Mouse (Mus musculus) kidney, postnatal 0 days (tissue): ENCODE measurements at regions not wholly inside any gene's neighbourhood (a gene's known extent, or its start where the extent isn't known, plus 50 kb on each side); places are given as distances from the start of the nearest gene placed in this dataset.

Experiments used
- ATAC-seq: fragments of 200-750 bp; cut with Nextera tagmentation; replicated peaks from 2 replicates; pipeline ENCODE4 v1.8.0; 2017; ENCODE audit warnings: low read depth, moderate number of reproducible peaks, moderate TSS enrichment, moderate library complexity; ENCODE audit not compliant: low FRiP score
- DNase-seq: peaks from one replicate; pipeline ENCODE4 v3.0.0-alpha.2; 2016; ENCODE audit warnings: low spot score
- H3K27ac ChIP-seq: fragments of 300-500 bp; sonication (generic); 2 replicates; pipeline ENCODE4 v1.5.1; 2014; ENCODE audit warnings: mild to moderate bottlenecking
- H3K27me3 ChIP-seq: fragments of 300-500 bp; sonication (generic); 2 replicates; pipeline ENCODE4 v1.6.1; 2014; ENCODE audit warnings: low read length, mixed read lengths; ENCODE audit not compliant: insufficient read depth
- H3K36me3 ChIP-seq: fragments of 300-500 bp; sonication (generic); 2 replicates; pipeline ENCODE4 v1.6.1; 2014; ENCODE audit warnings: low read length, mixed read lengths; ENCODE audit not compliant: insufficient read depth
- H3K4me1 ChIP-seq: fragments of 300-500 bp; sonication (generic); replicated peaks from 2 replicates; pipeline ENCODE4 v1.6.1; 2014; ENCODE audit warnings: antibody characterized with exemption, low read length, mixed read lengths; ENCODE audit not compliant: insufficient read depth
- H3K4me2 ChIP-seq: fragments of 300-500 bp; sonication (generic); 2 replicates; pipeline ENCODE4 v1.6.1; 2014; ENCODE audit warnings: mild to moderate bottlenecking, low read length, moderate library complexity, mixed read lengths
- H3K4me3 ChIP-seq: fragments of 300-500 bp; sonication (generic); replicated peaks from 2 replicates; pipeline ENCODE4 v1.5.1; 2014; ENCODE audit warnings: low read depth, low read length
- H3K9ac ChIP-seq: fragments of 300-500 bp; sonication (generic); 2 replicates; pipeline ENCODE4 v1.6.1; 2014; ENCODE audit warnings: low read depth, low read length
- H3K9me3 ChIP-seq: fragments of 300-500 bp; sonication (generic); replicated peaks from 2 replicates; pipeline ENCODE4 v1.6.1; 2016; ENCODE audit warnings: low read length, inconsistent platforms, mixed read lengths
- CTCF ChIP-seq: IDR thresholded peaks from 2 replicates; pipeline ENCODE4 v1.5.1; 2016; ENCODE audit warnings: antibody characterized with exemption, low read depth, mild to moderate bottlenecking, moderate library complexity
- WGBS: fragments of 180-500 bp; shearing (Covaris S2); extraction: QIAGEN DNeasy Blood & Tissue Kit; methylation state at CpG from one replicate; pipeline ENCODE4 v1.1.7; 2014; 5-methylcytosine and 5-hydroxymethylcytosine counted together

DNA sequence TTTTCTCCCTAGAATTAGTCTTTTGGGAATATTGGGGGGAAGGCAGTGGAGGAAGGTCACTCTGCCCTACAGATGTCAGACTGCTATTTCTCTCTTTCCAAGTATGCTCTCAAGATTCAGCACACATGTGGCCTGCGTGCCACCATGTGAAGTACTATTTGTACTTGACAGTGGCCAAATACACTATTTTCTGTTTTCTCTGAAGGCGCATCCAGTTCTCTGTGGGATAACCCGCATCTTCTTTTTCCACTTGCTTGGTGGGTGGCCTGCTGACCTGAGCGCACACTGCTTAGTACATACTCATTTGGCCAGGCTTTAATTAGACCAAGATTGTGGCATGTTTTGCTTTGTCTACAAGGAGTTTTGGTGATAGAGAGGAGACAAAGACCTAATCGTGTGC, 55.7 kb upstream of the Tcf21 start:
- no peak overlapping the region for H3K9ac ChIP-seq
- whole genome bisulfite sequencing: 76% methylated on average over 5 of the region's 5 CpGs

GRCm38 (mm10) chr10:22875181-22875580, 55.2 kb upstream of the Tcf21 start:
- peaks cover 9% of the 10 kb centered on the region; the same call in 1 of the 2 replicates for H3K4me1 ChIP-seq
- no peak overlapping the region for H3K4me3 ChIP-seq
- ATAC-seq: no peak
- no peak overlapping the region for H3K4me2 ChIP-seq
- no peak overlapping the region for H3K27ac ChIP-seq
- no peaks in the 10 kb centered on the region for H3K9me3 ChIP-seq
- no peaks in the 10 kb centered on the region for H3K36me3 ChIP-seq
- 42% methylated on average over 4 of the region's 4 CpGs for WGBS
- no peak for TF ChIP-seq CTCF
- H3K9ac ChIP-seq: no peak overlapping the region
- DNase-seq: no peak
- H3K27me3 ChIP-seq: no peaks in the 10 kb centered on the region

More for the DNA sequence above, 55.7 kb upstream of the Tcf21 start:
- DNase-seq: no peak
- H3K4me3 ChIP-seq: no peak overlapping the region
- H3K4me1 ChIP-seq: peaks cover 9% of the 10 kb centered on the region; the same call in 1 of the 2 replicates
- no peak overlapping the region for H3K27ac ChIP-seq
- H3K4me2 ChIP-seq: no peak overlapping the region
- TF ChIP-seq CTCF: no peak
- no peaks in the 10 kb centered on the region for H3K9me3 ChIP-seq
- no peaks in the 10 kb centered on the region for H3K36me3 ChIP-seq
- ATAC-seq: no peak
- H3K27me3 ChIP-seq: no peaks in the 10 kb centered on the region
